Mouse (Mus musculus) lung, postnatal 36 days (tissue): ENCODE data around the gene Dda1.

ENCODE experiments used
- DNase-seq: peaks from one replicate; pipeline ENCODE4 v3.0.0; 2022; ENCODE audit warnings: mixed read lengths

The Dda1 gene

DNA sequence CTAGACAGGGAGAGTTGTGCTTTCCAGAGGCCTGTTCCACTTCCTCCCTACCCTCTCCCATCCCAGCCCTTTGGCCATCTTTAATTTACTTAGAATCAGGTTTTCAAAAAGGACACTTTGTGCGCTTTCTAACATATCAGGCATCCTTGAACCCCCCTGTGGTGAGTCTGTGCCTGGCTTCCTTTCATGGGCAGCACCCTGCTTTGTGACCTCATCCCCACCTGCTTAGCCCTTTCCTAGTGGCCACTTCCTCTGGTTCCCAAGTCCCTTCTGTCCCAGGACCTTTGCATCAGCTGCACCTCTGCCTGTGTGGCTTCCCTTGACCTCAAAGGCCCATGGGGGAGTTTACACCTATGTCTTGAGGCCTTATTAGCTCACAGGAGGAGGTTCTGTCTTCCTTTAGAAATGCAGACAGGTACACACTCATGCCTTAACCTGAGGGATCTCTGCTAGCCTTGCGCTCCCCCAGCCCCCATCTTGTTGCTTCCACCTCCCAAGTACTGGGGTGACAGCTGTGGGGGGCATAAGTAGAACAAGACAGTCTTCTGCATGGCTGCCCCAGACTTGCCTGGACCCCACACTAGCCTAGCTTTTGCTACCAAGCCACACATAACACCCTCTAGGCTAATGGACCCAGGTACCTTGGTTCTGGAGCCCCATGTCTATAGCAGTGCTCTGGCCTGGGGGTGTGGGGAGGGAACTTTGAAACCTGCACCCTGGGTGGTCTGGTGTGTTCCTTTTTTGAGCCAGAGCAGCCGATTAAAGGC lies 1.3 kb downstream of the Dda1 start:
- DNase-seq = no peak

DNA sequence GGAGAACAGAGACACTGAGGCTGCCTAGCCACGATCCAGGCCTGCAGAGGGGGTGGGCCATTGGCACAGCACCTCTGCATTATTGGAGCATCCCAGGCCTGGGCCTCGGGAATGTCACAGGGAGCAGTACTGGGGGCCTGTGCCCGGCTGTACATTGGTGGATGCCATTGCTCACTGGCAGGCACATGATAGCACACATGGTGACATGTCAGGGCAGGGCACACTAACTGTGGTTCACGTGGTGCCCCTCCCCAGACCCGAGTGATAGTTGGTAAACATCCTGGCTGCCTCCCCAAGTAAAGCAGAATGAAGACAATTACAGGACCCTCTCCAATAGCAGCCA lies 1.9 kb downstream of the Dda1 start:
- no peak for DNase-seq

DNA sequence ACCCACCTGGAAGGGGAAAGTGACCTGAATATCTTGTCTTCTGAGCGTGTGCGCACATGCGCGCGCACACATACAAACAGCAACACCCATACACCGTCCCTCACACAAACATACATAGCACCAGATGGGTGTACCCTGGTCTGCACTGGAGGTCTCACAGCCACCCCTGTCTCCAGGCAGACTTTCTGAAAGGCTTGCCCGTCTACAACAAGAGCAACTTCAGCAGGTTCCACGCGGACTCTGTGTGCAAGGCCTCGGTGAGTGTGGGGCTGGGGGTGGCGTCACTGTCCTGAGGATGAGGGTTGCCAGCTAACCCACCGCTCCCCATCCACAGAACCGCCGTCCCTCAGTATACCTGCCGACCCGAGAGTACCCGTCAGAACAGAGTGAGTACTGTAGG lies 2.9 kb downstream of the Dda1 start:
- no peak for DNase-seq

DNA sequence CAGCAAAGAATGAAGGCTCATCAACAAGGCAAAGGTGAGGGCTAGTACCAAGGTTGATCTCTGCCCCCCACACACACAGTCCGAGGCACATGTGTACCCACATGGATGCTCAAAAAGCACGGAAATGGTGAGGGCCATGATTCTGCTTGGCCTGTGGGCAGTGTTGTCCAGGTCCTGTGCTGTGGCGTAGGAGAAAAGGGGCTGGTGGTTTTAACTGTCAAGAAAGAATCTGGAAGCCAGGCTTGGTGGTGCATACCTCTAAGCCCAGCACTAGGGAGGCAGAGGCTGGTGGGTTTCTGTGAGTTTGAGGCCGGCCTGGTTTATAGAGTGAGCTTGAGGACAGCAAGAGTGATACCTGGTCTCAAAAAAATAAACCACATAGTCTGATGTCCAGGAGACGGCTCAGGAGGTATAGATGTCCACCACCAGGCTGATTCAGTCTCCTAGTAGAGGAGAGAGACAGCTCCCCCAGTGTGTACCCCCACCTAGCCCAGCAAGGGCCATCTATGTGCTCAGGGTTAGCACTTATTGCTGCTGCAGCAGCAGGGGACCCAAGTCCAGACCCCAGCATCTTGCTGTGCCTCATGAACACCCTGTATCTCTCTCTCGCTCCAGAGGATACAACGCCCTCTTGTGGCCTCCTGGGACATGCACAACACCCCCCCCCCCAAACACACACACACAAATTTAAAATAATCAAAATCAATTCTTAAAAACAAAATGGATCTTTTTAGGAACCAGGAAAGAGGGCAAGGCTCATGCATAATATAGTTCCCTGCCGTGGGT lies 3.8 kb downstream of the Dda1 start:
- DNase-seq = no peak

DNA sequence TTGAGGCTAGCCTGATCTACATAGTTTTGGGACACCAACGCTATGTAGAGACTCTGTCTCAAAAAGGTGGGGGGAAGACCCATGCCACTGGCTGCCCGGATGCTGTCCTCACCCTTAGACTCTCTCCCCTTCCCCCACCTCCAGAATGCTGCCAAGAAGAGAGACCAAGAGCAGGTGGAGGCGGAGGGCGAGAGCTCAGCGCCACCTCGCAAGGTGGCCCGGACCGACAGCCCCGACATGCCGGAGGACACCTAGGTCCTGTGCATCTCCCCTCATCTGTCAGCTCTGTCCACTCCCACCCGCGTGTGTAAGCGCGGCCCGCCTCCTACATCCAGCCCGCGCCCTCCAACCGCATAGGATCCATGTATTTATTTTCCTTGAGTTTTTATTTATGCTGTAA lies 5.3 kb downstream of the Dda1 start:
- no peak for DNase-seq

DNA sequence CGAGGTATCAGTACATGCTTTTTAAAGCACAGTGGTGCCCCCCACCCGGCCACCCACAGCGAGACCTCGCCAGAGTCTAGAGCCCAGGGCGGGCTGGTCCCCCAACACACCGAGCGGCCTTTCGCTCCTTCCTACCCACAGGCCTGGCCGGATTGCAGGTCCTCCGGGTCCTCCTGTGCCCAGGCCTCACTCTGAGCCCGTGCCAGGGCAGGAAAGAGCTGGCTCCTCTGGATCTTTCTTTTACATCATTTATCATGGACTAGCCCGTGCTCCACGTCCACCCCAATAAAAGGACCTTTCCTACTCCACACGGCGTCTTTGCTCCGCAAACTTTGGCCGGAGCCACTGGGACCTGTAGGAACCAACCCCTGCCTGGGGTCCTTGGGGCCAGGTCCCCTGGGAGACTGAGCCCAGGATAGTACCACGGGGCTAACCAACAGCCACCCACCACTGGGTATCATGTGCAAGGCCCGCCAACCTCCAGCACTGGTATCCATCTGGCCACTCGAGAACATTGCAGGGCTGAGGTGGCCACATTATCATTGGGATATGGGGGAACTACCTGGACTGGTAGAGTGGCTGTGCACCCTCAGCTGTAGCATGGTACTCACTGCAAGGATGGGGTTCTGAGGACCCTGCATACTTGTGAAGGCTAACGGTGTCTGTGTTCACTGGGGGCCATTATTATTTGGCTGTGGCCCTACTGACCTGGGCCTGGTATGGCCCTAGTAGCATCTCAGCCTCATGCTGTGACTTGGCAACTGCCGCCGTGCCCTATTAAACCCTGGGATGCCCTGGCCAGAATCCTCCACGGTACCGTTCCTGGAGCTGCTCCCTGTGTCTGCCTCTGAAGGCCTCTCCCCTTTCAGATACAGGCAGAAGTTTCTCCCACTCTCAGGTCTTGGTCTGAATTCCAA lies 6.0 kb downstream of the Dda1 start:
- no peak for DNase-seq

DNA sequence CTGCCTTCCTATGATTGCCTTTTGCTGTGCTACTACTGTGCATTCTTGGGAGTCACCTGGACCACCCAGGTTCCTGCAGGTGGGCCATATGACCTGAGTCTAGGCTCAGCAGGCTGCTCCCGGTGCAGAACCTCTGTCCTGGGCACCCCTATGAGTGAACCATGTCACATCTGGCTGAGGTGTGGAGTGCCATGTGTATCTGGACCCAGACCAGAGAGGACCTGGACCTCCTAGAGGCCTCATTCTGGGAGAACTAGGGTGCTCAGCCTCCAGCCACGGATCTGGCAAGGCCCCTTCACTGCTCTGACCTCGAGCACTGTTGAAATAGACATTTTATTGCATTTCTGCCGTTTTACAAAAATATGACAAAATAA lies 6.7 kb downstream of the Dda1 start:
- DNase-seq = no peak

DNA sequence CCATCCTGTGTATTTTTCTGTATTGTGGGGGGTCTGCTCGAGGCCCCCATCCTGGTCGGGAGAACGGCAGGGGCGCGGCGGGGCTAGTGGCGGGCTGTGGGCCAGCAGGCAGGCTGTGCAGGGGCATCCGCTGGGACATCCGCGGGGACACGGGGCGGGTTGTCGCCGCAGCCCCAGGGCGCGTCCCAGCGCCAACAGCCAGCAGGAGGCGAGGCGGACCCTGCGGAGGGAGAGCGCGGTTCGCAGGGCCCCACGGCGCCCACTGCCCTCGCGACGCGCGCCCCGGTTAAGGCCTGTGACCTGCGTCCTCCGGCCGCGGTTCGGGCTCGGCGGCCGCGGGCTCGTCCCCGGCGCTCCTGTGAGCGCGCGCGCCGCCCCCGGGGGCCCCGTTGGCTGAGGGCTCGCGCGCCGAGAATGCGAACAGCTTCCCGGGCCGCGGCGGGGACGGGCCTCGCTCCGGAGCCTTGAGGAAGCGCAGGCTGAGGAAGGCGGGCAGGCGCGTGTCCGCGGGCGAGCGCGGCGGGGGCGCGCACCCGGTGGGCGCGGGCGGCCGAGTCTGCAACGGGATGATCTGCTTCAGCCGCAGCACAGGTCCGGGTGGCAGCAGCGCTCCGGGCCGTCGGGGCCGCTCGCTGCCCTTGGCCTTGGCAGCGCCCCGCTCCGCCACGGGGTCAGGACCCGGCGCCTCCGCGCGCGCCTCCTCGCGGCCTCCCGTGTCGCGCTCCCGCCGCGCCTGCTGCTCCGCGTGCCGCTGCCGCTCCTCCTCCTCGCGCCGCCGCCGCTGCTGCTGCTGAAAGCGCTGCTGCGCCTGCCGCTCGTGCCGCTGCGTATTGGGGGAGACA lies 7.3 kb downstream of the Dda1 start:
- DNase-seq = peak; percentile 83

DNA sequence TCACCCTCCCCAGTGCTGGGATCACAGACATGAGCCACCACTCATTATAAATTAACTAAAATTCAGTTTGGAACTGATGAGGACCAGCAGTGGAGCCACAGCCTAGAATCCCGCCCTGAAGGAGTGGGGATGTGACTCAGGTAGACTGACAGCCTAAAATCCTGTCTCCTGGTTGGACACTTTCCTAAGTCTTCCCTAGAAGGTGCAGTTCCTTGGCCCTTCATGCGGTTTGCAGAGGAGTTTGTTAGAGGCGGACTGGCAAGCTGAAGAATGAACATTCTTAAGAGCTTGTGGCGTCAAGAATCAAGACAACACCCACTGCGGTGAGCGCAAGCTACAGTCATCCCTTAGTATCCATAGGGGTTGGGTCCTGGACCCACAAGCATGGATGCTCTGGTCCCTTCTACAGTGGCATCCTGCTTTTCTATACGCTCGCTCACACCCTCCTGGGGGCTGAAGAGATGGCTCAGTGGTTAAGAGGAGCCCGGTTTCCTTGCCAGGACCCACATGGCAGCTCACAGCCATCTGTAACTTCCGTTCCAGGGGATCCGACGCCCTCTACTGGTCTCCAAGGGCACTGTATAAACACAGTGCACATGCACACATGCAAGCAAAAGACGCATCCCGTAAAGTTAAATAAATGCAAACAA lies 8.3 kb downstream of the Dda1 start:
- DNase-seq = peak; percentile 26

DNA sequence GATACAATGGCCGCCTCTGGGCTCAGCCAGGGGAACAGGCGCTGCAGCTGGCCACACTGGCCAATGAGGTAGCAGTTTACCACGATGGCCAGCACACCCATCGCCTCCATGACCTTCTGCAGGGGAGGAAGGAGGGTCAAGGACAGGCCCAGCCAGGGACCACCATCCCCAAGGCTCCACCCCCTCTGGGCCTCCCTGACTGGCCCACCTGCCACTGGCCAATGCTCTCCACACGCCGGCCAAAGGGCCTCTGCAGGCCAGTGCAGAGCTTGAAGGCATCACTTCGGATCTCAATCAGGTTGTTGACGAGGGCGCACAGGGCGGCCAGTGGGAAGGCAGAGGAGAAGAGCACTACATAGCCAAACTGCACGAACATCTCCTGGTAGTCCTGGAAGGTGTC lies 9.9 kb downstream of the Dda1 start:
- no peak for DNase-seq

DNA sequence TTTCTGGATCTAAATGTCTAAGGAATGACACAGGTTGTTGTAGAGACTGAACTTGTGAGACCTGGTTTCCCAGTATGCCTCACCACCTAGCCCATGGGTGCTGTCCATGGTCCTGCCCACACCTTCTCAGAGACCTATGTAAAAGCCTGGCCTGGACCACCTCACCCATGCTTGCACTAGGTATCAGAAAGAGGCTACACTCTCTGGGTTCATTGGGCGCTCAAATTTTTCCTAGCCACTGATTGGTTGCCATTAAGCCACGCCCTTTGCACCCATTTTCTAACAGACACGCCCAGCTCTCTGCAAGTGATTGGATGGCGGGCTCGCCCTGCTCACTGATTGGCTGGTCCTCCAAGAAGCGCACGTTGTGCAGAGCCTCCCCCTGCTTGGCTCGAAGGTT lies 14.9 kb downstream of the Dda1 start:
- peak; percentile 61 for DNase-seq

DNA sequence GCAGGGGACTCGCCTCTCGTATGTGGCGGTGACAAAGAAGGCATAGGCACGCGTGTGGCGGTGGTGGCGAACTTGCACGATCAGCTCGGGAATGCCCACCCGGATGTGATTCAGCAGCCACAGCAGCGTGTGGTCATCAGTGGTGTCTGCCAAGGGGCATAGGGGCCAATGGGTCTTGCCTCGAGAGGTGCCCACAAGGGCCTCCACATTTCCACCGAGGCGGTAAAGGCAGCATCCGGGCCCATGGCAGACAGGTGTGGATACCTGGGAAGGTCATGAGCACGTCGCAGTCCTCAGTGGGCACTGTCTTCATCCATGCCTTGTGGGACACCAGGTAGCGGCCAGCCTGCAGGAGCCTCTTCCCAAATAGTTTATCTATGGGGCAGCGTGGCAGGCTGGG lies 15.7 kb downstream of the Dda1 start:
- DNase-seq = no peak

DNA sequence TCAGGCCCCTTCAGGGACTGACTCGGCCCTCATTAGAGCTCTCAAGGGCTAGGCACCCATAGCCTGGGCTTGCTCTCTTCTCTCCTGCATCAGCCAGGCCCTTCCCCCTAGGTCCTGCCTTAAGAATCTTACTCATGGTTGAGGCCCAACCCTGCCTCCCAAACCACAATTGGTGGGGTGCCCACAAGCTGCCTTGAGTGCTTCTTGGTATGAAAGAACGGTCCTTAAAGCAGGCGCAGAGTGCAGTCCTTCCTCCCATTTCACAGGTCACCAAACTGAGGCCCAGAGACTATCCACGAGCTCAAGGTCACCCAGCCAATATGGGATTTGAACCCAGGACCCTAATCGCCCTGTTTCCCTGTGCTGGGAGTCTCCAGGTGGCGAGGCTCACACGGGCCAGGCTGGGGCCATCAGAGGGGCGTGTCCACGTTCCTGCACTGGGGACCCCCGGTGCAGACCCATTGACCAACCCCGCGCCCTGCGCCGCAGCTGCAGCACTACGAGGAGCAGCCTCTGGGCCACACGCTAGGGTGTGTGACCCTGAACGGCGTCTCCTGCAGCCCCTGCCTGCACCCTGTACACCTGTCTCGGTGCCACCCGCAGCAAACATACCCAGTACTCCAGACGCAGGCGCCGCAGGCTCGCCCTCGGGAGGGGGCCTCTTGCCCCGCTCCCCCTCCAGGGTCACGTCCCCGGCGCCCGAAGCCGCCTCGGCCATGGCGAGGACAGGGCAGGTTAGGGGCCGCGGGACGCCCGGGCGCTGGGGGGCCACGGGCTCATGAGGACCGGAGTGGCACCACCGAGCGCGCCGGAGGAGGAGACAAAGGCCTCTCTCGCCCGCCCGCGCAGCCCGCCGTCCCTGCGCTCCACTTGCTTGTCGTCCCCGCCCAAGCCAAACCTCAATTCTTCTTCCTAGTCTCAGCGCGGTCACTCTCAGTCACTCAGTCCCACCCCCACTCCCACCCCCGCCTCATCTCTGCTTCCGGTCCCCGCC lies 16.4 kb downstream of the Dda1 start, which contains the start of gene Ano8:
TSS of gene Ano8 (minus strand) at position 822 of the 994 bp plus-strand sequence.
- peak; percentile 93 for DNase-seq

DNA sequence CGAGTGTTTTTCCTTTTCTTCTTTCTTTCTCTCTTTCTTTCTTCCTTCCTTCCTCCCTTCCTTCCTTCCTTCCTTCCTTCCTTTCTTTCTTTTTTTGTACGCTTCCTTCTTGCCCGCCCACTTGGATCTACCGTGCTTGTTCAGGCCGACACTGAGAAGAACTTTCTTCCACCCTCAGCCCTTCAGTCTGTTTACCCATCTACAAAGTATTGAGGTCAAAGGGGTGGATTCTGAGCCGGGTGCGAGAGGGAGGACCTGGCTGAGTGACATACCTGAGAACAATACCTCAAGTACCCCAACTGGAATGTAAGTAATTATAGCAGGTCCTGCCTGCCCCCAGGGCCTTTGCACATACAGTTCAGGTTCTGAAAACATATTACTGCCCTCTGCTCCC lies 17.1 kb downstream of the Dda1 start:
- peak; percentile 40 for DNase-seq

DNA sequence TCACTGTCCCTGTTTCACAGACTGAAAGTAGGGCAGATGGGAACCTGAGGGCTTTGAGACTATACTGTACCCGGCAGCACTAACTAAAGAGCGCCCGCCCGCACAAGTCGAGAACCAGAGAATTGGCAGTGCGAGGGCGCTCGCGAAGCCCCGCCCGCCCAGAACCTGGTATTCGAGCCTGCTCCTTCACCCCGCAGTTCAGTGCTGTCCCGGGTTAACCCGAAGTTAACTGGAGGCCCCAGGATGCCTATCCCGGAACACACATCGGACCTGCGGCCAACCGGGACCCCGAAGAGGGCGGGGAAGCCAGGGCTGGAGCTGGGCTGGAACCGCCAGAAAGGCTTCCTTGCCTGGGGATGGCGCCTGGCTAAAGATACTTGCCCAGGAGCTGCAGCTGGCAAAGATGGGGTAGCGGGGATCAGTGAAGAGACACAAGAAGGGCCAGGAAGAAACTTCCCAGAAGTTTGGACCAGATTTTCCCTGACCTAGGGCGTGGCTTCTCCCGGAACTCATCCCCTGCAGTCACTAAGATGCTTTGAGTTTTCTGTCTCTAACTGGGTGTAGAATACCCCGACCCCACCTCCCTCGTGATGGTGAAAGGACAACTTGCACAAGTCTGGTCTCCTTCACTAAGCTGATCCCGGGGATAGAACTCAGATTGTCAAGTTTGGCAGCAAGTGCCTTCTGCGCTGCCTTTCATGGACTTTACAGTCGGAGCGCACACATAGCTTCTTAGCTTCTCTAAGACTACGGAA lies 18.9 kb downstream of the Dda1 start, which contains the start of gene Gtpbp3:
TSS of gene Gtpbp3 (plus strand) at position 413 of the 755 bp plus-strand sequence.
- peak; percentile 91 for DNase-seq

DNA sequence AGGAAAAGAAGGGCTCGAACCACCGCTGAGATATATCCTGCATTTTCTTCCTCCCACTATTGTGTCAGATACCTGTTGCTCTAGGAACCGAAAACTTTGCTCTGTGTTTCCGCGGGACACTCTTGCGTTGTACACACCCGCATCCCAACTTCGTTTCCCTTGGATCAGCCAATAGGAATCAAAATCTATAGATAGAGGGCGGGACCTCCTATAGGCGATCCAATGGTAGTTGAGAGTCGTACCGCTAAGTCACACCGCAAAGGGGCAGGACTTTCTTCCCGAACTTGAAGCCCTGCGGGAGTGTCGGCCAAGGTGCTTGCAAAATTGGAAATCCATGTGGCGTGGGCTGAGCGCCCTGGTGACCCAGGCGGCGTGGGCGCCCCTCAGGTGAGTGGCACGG lies 19.5 kb downstream of the Dda1 start:
- DNase-seq = peak; percentile 95

DNA sequence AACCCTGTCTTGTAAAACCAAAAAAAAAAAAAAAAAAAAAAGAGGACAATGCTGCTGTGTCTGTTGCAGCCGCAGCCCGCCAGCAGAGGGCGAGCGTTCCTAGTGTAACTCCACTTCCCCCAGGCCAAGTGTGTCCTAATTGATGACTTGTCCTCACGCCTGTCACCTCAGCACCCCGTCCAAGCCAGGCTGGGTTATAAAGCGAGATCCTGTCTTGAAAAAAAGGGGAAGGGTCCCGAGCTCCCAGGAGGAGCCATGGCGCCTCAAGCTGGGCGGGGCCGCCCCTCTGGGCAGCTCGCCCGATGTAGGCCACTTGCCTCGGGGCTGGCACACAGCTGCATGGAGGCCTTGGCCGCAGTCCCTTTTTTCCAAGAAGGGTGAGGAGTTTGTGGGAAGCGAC lies 26.0 kb downstream of the Dda1 start:
- DNase-seq = peak; percentile 96

DNA sequence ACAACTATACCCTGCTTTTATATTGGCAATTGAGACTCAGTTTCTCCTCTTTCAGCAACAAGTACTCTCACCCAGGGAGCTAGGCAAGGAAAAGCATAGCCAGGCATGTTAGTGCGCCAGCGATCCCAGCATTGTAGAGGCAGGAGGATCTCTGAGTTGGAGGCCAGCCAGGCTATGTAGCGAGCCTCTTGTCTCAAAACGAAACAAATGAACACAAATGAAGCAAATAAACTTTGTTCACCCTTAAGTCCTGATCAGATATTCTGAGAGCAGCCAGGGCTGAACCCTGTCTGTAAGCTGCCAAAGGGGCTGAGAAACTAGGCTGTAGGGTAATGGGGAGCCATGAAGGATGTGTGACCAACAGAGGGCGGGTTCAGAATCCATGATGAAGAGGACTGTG lies 26.8 kb downstream of the Dda1 start:
- peak; percentile 32 for DNase-seq

DNA sequence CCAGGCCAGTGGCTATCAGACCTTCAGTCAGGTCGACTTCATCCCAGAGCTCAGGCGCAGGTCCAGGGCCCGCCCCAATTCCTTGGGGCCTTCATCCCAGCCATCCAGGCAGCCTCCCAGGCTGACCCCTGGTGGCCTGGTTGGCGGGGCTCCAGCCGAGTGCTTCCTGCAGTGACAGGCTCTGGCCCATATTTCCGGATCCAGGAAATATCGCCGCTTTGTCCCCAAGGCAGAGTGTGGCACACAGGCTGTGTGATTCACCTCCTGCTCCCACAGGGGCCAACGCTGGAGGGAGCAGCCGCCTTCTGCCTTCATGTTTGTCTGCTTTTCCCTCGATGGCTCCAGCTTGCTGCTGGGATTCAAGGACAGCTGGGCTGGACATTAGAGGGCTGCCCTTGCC lies 27.5 kb downstream of the Dda1 start:
- DNase-seq = peak; percentile 94
